ENCODE assay signal across 1 mouse cellular context in the genomic region with DNA sequence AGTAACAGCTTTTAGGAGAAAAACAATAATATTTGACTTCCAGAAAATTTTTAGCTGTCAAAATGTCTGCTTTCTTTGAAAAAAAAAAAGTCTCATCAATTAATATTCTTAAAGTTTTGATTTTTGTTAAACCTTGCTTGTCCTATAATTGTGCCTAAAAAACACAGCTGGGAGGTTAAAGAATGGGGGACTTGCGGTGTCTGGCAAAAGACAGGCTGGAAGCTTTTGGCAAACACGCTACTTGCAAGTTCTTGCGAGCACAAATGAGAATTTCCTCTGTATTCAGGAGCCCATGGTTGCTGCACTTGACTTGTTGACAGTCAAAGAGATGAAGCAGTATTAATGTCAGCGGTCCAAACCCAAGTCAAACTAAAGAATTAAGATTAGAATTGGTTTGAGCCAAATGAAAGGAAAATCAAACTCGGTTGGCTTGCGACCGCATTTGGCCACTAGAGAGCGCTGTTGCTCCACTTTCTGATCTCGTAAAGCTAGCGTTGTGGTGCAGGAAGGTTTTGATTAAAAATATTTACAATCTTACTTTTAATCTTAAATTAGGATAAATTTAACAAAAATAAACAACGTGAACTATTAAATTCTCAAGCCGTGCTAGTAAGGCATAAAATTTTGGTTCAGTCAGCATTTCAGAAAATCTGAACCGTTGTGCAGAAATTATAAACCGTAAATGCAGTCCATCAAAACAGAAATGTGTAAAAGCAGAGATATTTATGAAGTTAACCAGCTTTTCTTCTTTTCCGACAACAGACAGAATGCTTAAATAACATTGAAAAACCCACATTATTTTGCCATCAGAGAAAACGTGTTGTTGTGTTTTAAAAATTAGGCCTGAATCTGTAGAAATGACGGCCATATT.
TF ChIP-seq lines count a peak whose summit lies in the region.

No protein-coding gene starts in this region.

TF ChIP-seq in CH12.LX, 34 proteins besides CTCF, POLR2A, EP300 and RAD21:
- TF ChIP-seq SMC3 (IDR thresholded peaks at IDR 0.05; ENCODE audit: low read depth, low read length): peak; percentile 80
- peak; percentile 74 for TF ChIP-seq ZC3H11A (IDR thresholded peaks at IDR 0.05; ENCODE audit: low read depth, low read length)
- no peak for TF ChIP-seq ETS1 (conservative IDR thresholded peaks at IDR 0.05; ENCODE audit: low read depth, low read length)
- no peak for TF ChIP-seq SIN3A (IDR thresholded peaks at IDR 0.05; ENCODE audit: low read length)
- 0 out of 2 replicates have a peak, but pooled peaks have one; percentile 26 for TF ChIP-seq MAFK (IDR thresholded peaks at IDR 0.05; ENCODE audit: insufficient replicate concordance, low read length)
- no peak for TF ChIP-seq PAX5 (IDR thresholded peaks at IDR 0.05; ENCODE audit: low read length)
